In the genomic region with DNA sequence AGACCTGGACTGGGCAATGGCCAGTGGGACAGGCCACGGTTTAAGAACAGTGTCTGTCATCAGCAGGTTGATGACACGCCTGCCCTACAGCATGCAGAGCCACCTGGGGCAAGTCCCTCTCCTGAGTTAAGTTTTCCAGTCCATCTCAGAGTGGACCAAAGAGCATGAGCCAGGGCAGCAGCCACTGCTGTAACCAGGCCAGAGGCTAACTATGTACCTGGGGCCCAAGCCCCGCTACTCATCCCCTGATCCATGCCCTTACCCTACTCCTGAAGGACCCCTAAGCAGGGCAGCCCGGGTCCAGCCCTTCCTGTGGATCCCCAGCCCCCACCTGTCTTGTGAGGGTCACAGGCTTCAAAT, we compare ENCODE assay signal across 24 mouse cellular contexts. TPM values are rescaled to one million over a fixed set of nuclear protein-coding genes. Genes with fewer than 3 reads are reported as not detected.
DNase-seq lines count a peak whose midpoint lies in the region; ATAC-seq lines count a peak whose summit lies in the region.
"Had no signal": no experiment of that assay in that cellular context is flagged by ENCODE, and none has a peak within 500 bp of the region (broad histone marks: within the 10 kb centered on the region; RNA-seq: fewer than 3 reads in every experiment).

No protein-coding gene starts in this region.

- no peak overlapping the region for H3K9ac ChIP-seq in hindbrain, embryonic 11.5 days (ENCODE audit: low read depth, low read length)
- H3K9ac ChIP-seq in embryonic facial prominence, embryonic 15.5 days: 0 out of 2 replicates have a peak overlapping the region, but pooled peaks have one; percentile 21
- H3K9ac ChIP-seq: embryonic facial prominence, embryonic 12.5 days; hindbrain, embryonic 14.5 days had no signal

- no peaks in the 10 kb centered on the region for H3K9me3 ChIP-seq in hindbrain, embryonic 10.5 days
- H3K9me3 ChIP-seq in hindbrain, embryonic 11.5 days (ENCODE audit: control insufficient read depth, low read length): no peaks in the 10 kb centered on the region
- H3K9me3 ChIP-seq in embryonic facial prominence, embryonic 10.5 days: no peaks in the 10 kb centered on the region
- no peaks in the 10 kb centered on the region for H3K9me3 ChIP-seq in embryonic facial prominence, embryonic 15.5 days (replicated peaks)
- H3K9me3 ChIP-seq: embryonic facial prominence, embryonic 12.5 days; forebrain, embryonic 12.5 days had no signal

- no peak for ATAC-seq in hindbrain, embryonic 11.5 days (ENCODE audit: low FRiP score)
- no peak for ATAC-seq in embryonic facial prominence, embryonic 15.5 days (ENCODE audit: insufficient number of reproducible peaks, low FRiP score, low TSS enrichment, low read depth)
- ATAC-seq in megakaryocyte, adult 5-6 weeks (ENCODE audit: poor library complexity, severe bottlenecking): no peak
- ATAC-seq: forebrain, embryonic 16.5 days; intestine, postnatal 0 days had no signal

- H3K27ac ChIP-seq in hindbrain, embryonic 10.5 days: peak overlapping the region; percentile 45; the same call in 1 of the 2 replicates
- no peak overlapping the region for H3K27ac ChIP-seq in hindbrain, embryonic 11.5 days (ENCODE audit: low read depth, low read length)
- 0 out of 2 replicates have a peak overlapping the region, but pooled peaks have one; percentile 20 for H3K27ac ChIP-seq in embryonic facial prominence, embryonic 10.5 days (replicated peaks)
- H3K27ac ChIP-seq in embryonic facial prominence, embryonic 15.5 days (replicated peaks): no peak overlapping the region
- H3K27ac ChIP-seq: embryonic facial prominence, embryonic 12.5 days; forebrain, embryonic 12.5 days; hindbrain, embryonic 14.5 days had no signal

- H3K4me2 ChIP-seq in hindbrain, embryonic 11.5 days (replicated peaks; ENCODE audit: low read depth, low read length): no peak overlapping the region
- H3K4me2 ChIP-seq in embryonic facial prominence, embryonic 15.5 days (replicated peaks): no peak overlapping the region
- H3K4me2 ChIP-seq: embryonic facial prominence, embryonic 12.5 days; forebrain, embryonic 12.5 days; hindbrain, embryonic 14.5 days had no signal

- H3K4me3 ChIP-seq in hindbrain, embryonic 10.5 days: no peak overlapping the region
- no peak overlapping the region for H3K4me3 ChIP-seq in hindbrain, embryonic 11.5 days (ENCODE audit: low read depth, low read length)
- H3K4me3 ChIP-seq in embryonic facial prominence, embryonic 10.5 days: no peak overlapping the region
- H3K4me3 ChIP-seq in embryonic facial prominence, embryonic 15.5 days (replicated peaks): no peak overlapping the region
- H3K4me3 ChIP-seq: embryonic facial prominence, embryonic 12.5 days; forebrain, embryonic 12.5 days had no signal

- peaks cover 49% of the 10 kb centered on the region for H3K27me3 ChIP-seq in hindbrain, embryonic 10.5 days (ENCODE audit: insufficient read depth, poor library complexity, severe bottlenecking)
- H3K27me3 ChIP-seq in hindbrain, embryonic 11.5 days (ENCODE audit: control insufficient read depth, insufficient read depth, low read length): no peaks in the 10 kb centered on the region
- peaks cover 51% of the 10 kb centered on the region for H3K27me3 ChIP-seq in embryonic facial prominence, embryonic 10.5 days (replicated peaks; ENCODE audit: low read depth, poor library complexity, severe bottlenecking)
- H3K27me3 ChIP-seq in embryonic facial prominence, embryonic 15.5 days: peaks cover under 1% of the 10 kb centered on the region; the same call in 1 of the 2 replicates

- peaks cover 62% of the 10 kb centered on the region for H3K4me1 ChIP-seq in hindbrain, embryonic 10.5 days (replicated peaks)
- H3K4me1 ChIP-seq in hindbrain, embryonic 11.5 days (replicated peaks; ENCODE audit: control insufficient read depth, insufficient read depth, low read length): no peaks in the 10 kb centered on the region
- peaks cover 46% of the 10 kb centered on the region for H3K4me1 ChIP-seq in embryonic facial prominence, embryonic 10.5 days
- peaks cover 18% of the 10 kb centered on the region for H3K4me1 ChIP-seq in embryonic facial prominence, embryonic 15.5 days

- 77% methylated on average over 4 of the region's 4 CpGs for WGBS in hindbrain, embryonic 10.5 days
- WGBS in hindbrain, embryonic 11.5 days: 82% methylated on average over 4 of the region's 4 CpGs
- WGBS in embryonic facial prominence, embryonic 10.5 days: 83% methylated on average over 4 of the region's 4 CpGs
- WGBS in embryonic facial prominence, embryonic 15.5 days: 77% methylated on average over 4 of the region's 4 CpGs

- DNase-seq in cerebellum, adult 8-10 months: peak; percentile 39
- DNase-seq in cerebellum, postnatal 14 days: no peak
- no peak for DNase-seq in hindbrain, embryonic 10.5 days (ENCODE audit: low spot score)
- DNase-seq in hindbrain, embryonic 11.5 days (ENCODE audit: low spot score): no peak
- no peak for DNase-seq in embryonic facial prominence, embryonic 10.5 days (ENCODE audit: low spot score)
- DNase-seq: adrenal gland, adult 2 months; adrenal gland, postnatal 25 days; embryo, embryonic 11 days; gastrocnemius, postnatal 14 days; heart, postnatal 10 days; heart, postnatal 4 days; kidney, adult 8-10 months had no signal

- H3K36me3 ChIP-seq in hindbrain, embryonic 10.5 days: no peaks in the 10 kb centered on the region
- no peaks in the 10 kb centered on the region for H3K36me3 ChIP-seq in hindbrain, embryonic 11.5 days (ENCODE audit: control insufficient read depth, insufficient read depth, low read length)
- H3K36me3 ChIP-seq in embryonic facial prominence, embryonic 10.5 days (replicated peaks): no peaks in the 10 kb centered on the region
- no peaks in the 10 kb centered on the region for H3K36me3 ChIP-seq in embryonic facial prominence, embryonic 15.5 days
- H3K36me3 ChIP-seq: embryonic facial prominence, embryonic 12.5 days; forebrain, embryonic 12.5 days had no signal

RNA-seq across cellular contexts. Expression of a gene that starts 8.5 kb away (rescaled TPM):
- polyA plus RNA-seq in hindbrain, embryonic 10.5 days (2016; fragmentation: Nextera tagmentation; extraction: Ambion mirVana): 0.64 and 0.80 TPM in 2 replicates
- polyA plus RNA-seq in hindbrain, embryonic 11.5 days (2014; fragmentation: Nextera tagmentation; extraction: Ambion mirVana): 0.31 and 0.40 TPM in 2 replicates
- polyA plus RNA-seq in embryonic facial prominence, embryonic 10.5 days (2016; fragmentation: Nextera tagmentation; extraction: Ambion mirVana): 0.62 and 0.67 TPM in 2 replicates
- polyA plus RNA-seq in embryonic facial prominence, embryonic 15.5 days (2015; fragmentation: Nextera tagmentation; extraction: Ambion mirVana): 1.00 and 1.1 TPM in 2 replicates
- not detected in 2 replicates for total RNA-seq in megakaryocyte, adult 5-6 weeks (2015)
- not detected in 2 replicates for total RNA-seq in megakaryocyte, adult 5-6 weeks (2017)
- total RNA-seq: heart, adult 8-10 months; heart, postnatal 10 days had no signal
- polyA plus RNA-seq: intestine, postnatal 0 days had no signal

RNA-seq across cellular contexts. Expression of a gene that starts 15.4 kb away (rescaled TPM):
- not detected in 2 replicates for polyA plus RNA-seq in hindbrain, embryonic 10.5 days (2016; fragmentation: Nextera tagmentation; extraction: Ambion mirVana)
- polyA plus RNA-seq in hindbrain, embryonic 11.5 days (2014; fragmentation: Nextera tagmentation; extraction: Ambion mirVana): not detected in 2 replicates
- polyA plus RNA-seq in embryonic facial prominence, embryonic 10.5 days (2016; fragmentation: Nextera tagmentation; extraction: Ambion mirVana): not detected in 2 replicates
- not detected in 2 replicates for polyA plus RNA-seq in embryonic facial prominence, embryonic 15.5 days (2015; fragmentation: Nextera tagmentation; extraction: Ambion mirVana)
- not detected in 2 replicates for total RNA-seq in megakaryocyte, adult 5-6 weeks (2015)
- not detected in 2 replicates for total RNA-seq in megakaryocyte, adult 5-6 weeks (2017)
- total RNA-seq: adrenal gland, adult 2 months; adrenal gland, postnatal 25 days; common myeloid progenitor, adult 5-6 weeks; gastrocnemius, postnatal 14 days; granulocyte monocyte progenitor cell, adult 5-6 weeks; heart, adult 8-10 months; heart, postnatal 10 days; heart, postnatal 4 days had no signal
- polyA plus RNA-seq: adrenal gland, adult 2 months; embryonic facial prominence, embryonic 12.5 days; hindbrain, embryonic 14.5 days; intestine, postnatal 0 days had no signal

RNA-seq across cellular contexts. Expression of a gene that starts 15.8 kb away (rescaled TPM):
- 1.8 and 2.1 TPM in 2 replicates for polyA plus RNA-seq in hindbrain, embryonic 10.5 days (2016; fragmentation: Nextera tagmentation; extraction: Ambion mirVana)
- 1.6 and 1.7 TPM in 2 replicates for polyA plus RNA-seq in hindbrain, embryonic 11.5 days (2014; fragmentation: Nextera tagmentation; extraction: Ambion mirVana)
- 1.2 and 2.0 TPM in 2 replicates for polyA plus RNA-seq in embryonic facial prominence, embryonic 10.5 days (2016; fragmentation: Nextera tagmentation; extraction: Ambion mirVana)
- polyA plus RNA-seq in embryonic facial prominence, embryonic 15.5 days (2015; fragmentation: Nextera tagmentation; extraction: Ambion mirVana): 30.7 and 38.5 TPM in 2 replicates
- total RNA-seq in megakaryocyte, adult 5-6 weeks (2015): 1.0 and 1.6 TPM in 2 replicates
- total RNA-seq in megakaryocyte, adult 5-6 weeks (2017): 1.1 and 5.0 TPM in 2 replicates
- total RNA-seq: adrenal gland, adult 2 months; adrenal gland, postnatal 25 days; gastrocnemius, postnatal 14 days; heart, adult 8-10 months; heart, postnatal 10 days; heart, postnatal 4 days had no signal
- polyA plus RNA-seq: adrenal gland, adult 2 months had no signal

RNA-seq across cellular contexts. Expression of a gene that starts 16.8 kb away (rescaled TPM):
- not detected in 2 replicates for polyA plus RNA-seq in hindbrain, embryonic 10.5 days (2016; fragmentation: Nextera tagmentation; extraction: Ambion mirVana)
- not detected in 2 replicates for polyA plus RNA-seq in hindbrain, embryonic 11.5 days (2014; fragmentation: Nextera tagmentation; extraction: Ambion mirVana)
- polyA plus RNA-seq in embryonic facial prominence, embryonic 10.5 days (2016; fragmentation: Nextera tagmentation; extraction: Ambion mirVana): 0.10 and 0.29 TPM in 2 replicates
- polyA plus RNA-seq in embryonic facial prominence, embryonic 15.5 days (2015; fragmentation: Nextera tagmentation; extraction: Ambion mirVana): 5.5 and 13.4 TPM in 2 replicates
- not detected in 2 replicates for total RNA-seq in megakaryocyte, adult 5-6 weeks (2015)
- not detected in 2 replicates for total RNA-seq in megakaryocyte, adult 5-6 weeks (2017)
- total RNA-seq: adrenal gland, adult 2 months; adrenal gland, postnatal 25 days; common myeloid progenitor, adult 5-6 weeks; ES-E14; granulocyte monocyte progenitor cell, adult 5-6 weeks; heart, adult 8-10 months; heart, postnatal 10 days; heart, postnatal 4 days had no signal
- polyA plus RNA-seq: adrenal gland, adult 2 months; forebrain, embryonic 16.5 days; heart, embryonic 14.5 days; hindbrain, embryonic 14.5 days; intestine, postnatal 0 days had no signal

RNA-seq across cellular contexts. Expression of a gene that starts 19.4 kb away (rescaled TPM):
- polyA plus RNA-seq in hindbrain, embryonic 10.5 days (2016; fragmentation: Nextera tagmentation; extraction: Ambion mirVana): 324 and 370 TPM in 2 replicates
- polyA plus RNA-seq in hindbrain, embryonic 11.5 days (2014; fragmentation: Nextera tagmentation; extraction: Ambion mirVana): 229 and 242 TPM in 2 replicates
- 394 and 421 TPM in 2 replicates for polyA plus RNA-seq in embryonic facial prominence, embryonic 10.5 days (2016; fragmentation: Nextera tagmentation; extraction: Ambion mirVana)
- polyA plus RNA-seq in embryonic facial prominence, embryonic 15.5 days (2015; fragmentation: Nextera tagmentation; extraction: Ambion mirVana): 141 and 148 TPM in 2 replicates
- total RNA-seq in megakaryocyte, adult 5-6 weeks (2015): 0.07 TPM in 1 of 2 replicates, not detected in the other
- total RNA-seq in megakaryocyte, adult 5-6 weeks (2017): not detected in 2 replicates
- total RNA-seq: granulocyte monocyte progenitor cell, adult 5-6 weeks had no signal

Comparison
In these comparisons a context has a peak if more than half of its experiments do, and no peak if none do; other contexts are left out.
1. H3K27ac ChIP-seq: peak in hindbrain, embryonic 10.5 days (single experiment) and embryonic facial prominence, embryonic 10.5 days (single experiment); none in hindbrain, embryonic 11.5 days (single experiment) and embryonic facial prominence, embryonic 15.5 days (single experiment).
2. RNA of a gene that starts 15.8 kb away (polyA plus RNA-seq): 30.7 to 38.5 TPM in embryonic facial prominence, embryonic 15.5 days; 1.2 to 2.0 TPM in embryonic facial prominence, embryonic 10.5 days, 1.8 to 2.1 TPM in hindbrain, embryonic 10.5 days and 1.6 to 1.7 TPM in hindbrain, embryonic 11.5 days; every median in the first group is over 10 times any median in the second.